Mouse (Mus musculus): ENCODE measurements around the gene Pyurf. TPM values are rescaled to one million over a fixed set of nuclear protein-coding genes. Genes with fewer than 3 reads are reported as not detected.

The Pyurf gene
- 10 to 100 TPM; 13.8 to 14.5 TPM for total RNA-seq (2021)
- long read RNA-seq, experiment 1, transcript Pyurf-201 (2 exons, 3,573 nt), result major isoform, 46 of 47 reads
- long read RNA-seq, experiment 1, partial matches to known transcripts, result 0 of 47 reads
- long read RNA-seq, experiment 1, other reads (novel, unspliced or antisense), result 1 of 47 reads
- long read RNA-seq, experiment 2, transcript Pyurf-201 (2 exons, 3,573 nt), result major isoform, 46 of 47 reads
- long read RNA-seq, experiment 2, partial matches to known transcripts, result 0 of 47 reads
- long read RNA-seq, experiment 2, other reads (novel, unspliced or antisense), result 1 of 47 reads

GRCm38 (mm10) chr6:57691467-57692261 is at the start of gene Pyurf:
Pyurf (minus strand) TSS chr6:57692078.
- DNase-seq (ENCODE audit: low spot score in 2 of 2), result peak; percentile 71 to 75

DNA sequence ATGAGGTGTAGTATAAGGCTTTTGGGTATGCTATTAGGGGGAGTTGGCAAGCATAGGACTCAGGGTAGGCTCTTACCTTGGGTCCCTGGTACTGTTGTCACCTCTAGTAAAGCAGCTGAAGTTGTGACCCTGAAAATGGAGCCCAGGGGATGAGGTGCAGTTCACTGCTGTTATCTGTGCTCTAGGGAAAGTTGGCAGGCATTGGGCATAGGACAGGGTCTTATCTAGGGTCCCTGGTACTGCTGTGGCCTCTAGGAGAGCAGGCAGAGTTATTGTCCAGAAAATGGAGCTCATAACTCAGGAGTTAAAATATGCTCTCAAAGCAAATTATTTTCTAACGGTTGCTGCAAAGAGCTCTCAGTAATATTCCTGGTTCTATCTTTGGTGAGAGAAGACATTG is 29.5 kb upstream of the Pyurf start:
- no peak for DNase-seq (ENCODE audit: low spot score in 2 of 2)

DNA sequence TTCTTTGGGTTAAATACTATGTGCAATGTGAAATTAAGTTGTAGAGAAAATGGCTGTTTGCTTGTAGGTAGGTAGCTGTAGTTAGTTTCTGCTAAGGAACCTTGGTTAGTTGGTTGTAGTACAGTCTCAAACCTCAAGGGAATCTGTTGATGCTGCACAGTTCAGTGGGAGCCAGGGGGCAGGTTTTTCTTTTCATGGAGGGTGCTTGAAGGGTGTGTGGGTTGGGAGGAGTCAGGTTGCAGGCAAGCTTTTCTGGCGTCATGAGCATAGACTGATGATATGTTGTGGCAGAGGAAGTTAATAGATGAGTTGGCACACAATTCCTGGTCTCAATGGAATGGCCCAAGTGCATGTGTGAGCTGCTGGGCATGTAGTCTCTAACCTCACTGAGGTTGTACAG is 19.8 kb upstream of the Pyurf start:
- no peak for DNase-seq (ENCODE audit: low spot score in 2 of 2)

DNA sequence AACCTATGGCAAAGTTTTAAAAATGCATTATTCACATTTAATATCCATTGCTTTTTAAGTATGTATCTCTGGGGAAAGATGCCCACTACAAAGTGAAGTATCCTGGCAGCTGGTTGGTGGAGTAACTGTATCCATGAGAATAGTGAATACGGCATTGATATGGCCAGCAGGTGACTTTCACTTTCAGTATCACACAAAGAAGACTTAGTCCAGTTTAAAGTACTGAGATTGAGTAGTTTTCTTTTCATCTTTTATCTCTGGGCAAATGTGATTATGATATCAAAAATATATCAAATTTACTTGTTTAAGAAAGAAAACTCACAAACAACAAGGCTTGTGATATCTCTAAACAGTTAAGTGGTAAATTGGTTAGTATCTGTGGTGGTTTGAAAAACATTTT is 14.8 kb upstream of the Pyurf start:
- DNase-seq (ENCODE audit: low spot score in 2 of 2), result no peak

GRCm38 (mm10) chr6:57703703-57704102 is 11.8 kb upstream of the Pyurf start:
- no peak for DNase-seq (ENCODE audit: low spot score in 2 of 2)

GRCm38 (mm10) chr6:57702743-57703499 is 11.0 kb upstream of the Pyurf start:
- peak; percentile 81 to 82 for DNase-seq (ENCODE audit: low spot score in 2 of 2)

DNA sequence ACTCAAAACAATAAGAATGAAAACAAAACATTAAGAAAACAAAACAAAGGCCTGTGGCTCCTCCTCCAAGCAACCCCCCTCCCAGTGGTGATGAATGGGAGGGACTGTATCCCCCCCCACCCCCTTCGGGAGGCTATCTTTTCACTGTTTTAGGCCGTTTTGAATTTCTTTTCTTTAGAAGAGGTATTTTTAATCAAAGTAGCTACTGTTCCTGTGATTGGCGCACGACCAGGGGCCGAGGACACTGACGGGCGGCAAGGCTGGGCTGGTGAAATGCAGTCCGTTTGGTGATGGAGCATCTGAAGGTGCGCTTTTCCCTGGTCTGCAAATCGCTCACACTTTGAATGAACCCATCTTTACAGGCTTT is 10.5 kb upstream of the Pyurf start, which contains the start of gene Lancl2:
TSS of gene Lancl2 (plus strand) at position 165 of the 367 bp plus-strand sequence.
- DNase-seq (ENCODE audit: low spot score in 2 of 2), result no peak

DNA sequence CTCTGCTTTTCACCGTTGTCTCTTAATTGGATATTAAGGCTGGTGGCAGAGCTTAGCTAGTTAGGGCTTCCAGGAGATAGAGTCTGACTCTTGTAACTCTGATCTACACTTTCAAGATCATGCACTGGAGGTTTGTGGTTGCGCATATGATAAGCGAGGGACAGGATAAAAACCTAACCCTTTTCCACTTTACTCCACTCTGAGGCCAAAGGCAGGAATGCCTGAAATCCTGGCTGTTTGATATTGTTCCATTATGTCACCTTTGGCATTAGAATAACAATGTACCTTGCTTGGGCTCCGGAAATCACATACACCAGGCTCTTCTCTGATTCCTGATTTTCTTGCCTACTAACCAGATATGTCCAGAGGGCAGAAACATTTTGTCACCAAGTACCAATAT is 9.8 kb upstream of the Pyurf start:
- no peak for DNase-seq (ENCODE audit: low spot score in 2 of 2)

DNA sequence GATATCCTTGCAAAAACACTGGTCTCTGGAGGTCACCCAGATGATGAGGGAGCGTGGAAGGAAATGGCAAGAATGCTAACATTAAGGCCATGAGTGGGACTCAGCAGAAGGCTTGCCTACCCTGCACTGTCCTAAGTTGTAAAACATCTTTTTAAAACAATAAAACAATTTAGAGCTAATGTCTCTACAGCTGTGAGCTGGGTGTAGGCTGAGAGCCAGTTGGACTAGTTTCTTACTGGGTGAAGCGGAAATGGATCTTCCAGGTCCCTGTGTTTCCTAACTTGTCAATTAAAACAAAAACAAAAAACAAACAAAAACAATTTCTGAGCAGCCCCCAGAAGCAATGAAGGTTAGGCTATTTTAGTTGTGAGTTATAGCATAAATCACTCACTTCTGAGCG is 1.2 kb upstream of the Pyurf start:
- no peak for DNase-seq (ENCODE audit: low spot score in 2 of 2)

DNA sequence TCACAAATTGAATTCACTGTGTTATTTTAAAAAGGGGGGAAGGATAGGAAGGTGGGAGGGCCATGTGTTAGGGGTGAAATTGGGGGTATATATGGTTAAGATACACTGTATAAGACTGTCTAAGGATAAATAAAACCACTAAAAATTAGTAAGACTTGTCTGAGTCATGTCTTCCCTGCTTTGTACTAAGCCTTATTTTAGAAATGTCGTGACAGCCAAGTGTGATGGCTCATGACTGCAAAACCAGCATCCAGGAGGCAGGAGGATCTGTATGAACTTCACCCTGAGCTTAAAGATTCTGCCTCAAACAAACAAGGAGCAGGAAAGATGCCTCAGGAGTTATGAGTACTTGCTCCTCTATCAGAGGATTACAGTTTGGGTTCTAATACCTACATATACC is 7.7 kb downstream of the Pyurf start:
- no peak for DNase-seq (ENCODE audit: low spot score in 2 of 2)

GRCm38 (mm10) chr6:57661295-57661694 is 30.6 kb downstream of the Pyurf start:
- DNase-seq (ENCODE audit: low spot score in 2 of 2), result no peak

DNA sequence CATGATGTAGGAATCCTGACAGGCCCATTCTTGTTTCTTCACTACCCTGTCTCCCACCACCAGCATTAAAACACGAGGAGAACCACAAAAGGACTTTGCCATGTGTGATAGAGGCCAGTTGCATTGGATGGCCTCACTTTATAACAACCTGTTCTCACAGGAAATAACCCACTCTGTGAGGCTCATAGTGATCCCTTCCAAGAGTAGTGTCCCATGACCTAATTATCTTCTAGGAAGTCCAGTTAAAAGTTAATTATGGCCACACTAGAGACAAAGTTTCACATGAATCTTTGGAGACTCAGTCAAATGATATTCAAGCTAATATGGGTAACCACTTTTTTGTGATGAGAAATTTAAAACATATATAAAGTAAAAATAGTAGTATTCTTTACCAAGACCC is 44.6 kb downstream of the Pyurf start:
- DNase-seq (ENCODE audit: low spot score in 2 of 2), result no peak

GRCm38 (mm10) chr6:57641789-57642188 is 50.1 kb downstream of the Pyurf start:
- peak in 1 of 2 experiments; percentile 17 for DNase-seq (ENCODE audit: low spot score in 2 of 2)

DNA sequence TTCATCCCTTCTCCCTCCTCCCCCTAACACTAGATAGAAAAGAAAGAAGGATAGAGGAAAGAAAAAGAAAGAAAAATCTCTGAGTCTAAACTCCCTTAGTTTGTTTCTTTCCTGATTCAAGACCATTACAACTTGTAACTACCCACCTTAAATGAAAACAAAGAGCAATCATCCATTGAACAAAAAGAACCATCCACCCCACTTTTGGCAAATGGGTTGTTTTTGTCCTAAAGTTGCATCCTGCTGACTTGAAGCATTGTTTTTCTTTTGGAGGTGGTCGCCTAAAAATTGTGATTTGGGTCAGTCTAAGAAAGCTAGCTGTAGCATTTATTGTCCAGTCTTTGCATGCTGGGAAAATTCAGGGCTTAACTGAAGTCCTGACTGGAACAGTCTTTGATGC is 52.3 kb downstream of the Pyurf start:
- no peak for DNase-seq (ENCODE audit: low spot score in 2 of 2)

Other genes starting within 250 kb of the Pyurf start
- gene Ppm1k, start 156.6 kb downstream of the Pyurf start, total RNA-seq (2021), result 10 to 100 TPM; 31.1 to 42.3 TPM
- 10 to 100 TPM; 11.6 to 16.5 TPM for gene Herc6, start 111.1 kb downstream of the Pyurf start, total RNA-seq (2021)
- gene Lancl2, start 10.5 kb upstream of the Pyurf start, total RNA-seq (2021), result 10 to 100 TPM; 28.9 to 29.4 TPM
- gene Vopp1, start 133.1 kb upstream of the Pyurf start, total RNA-seq (2021), result 10 to 100 TPM; 26.2 to 29.9 TPM
- not detected for gene Vmn1r21, start 158.3 kb upstream of the Pyurf start, total RNA-seq (2021)
- not detected for gene Vmn1r22, start 215.9 kb upstream of the Pyurf start, total RNA-seq (2021)
- gene Vmn1r23, start 234.8 kb upstream of the Pyurf start, total RNA-seq (2021), result not detected